Mouse (Mus musculus): ENCODE measurements around the gene Dnaja2. TPM values are rescaled to one million over a fixed set of nuclear protein-coding genes. Genes with fewer than 3 reads are reported as not detected.

The Dnaja2 gene
- total and polyA plus RNA-seq, 3 experiments = 150 to 471 (median 227) TPM

- Histone ChIP-seq H3K4me2 (ENCODE audit: insufficient read depth, low read depth, poor library complexity, severe bottlenecking) (no peak overlapping the region), H3K4me1 (ENCODE audit: control insufficient read depth in 1 of 2, insufficient read depth in 2 of 2) (no peaks in the 10 kb centered on the region), H3K79me2 (replicated peaks; ENCODE audit: control insufficient read depth, extremely low read depth, insufficient read depth, poor library complexity, severe bottlenecking) (no peaks in the 10 kb centered on the region), H3K27ac (ENCODE audit: insufficient read depth, low read depth) (no peak overlapping the region), H3K27me3 (replicated peaks) (no peaks in the 10 kb centered on the region), H3K36me3 (replicated peaks in 1 of 2; ENCODE audit: control insufficient read depth in 1 of 2, insufficient read depth in 1 of 2, low read length in 1 of 2) (no peaks in the 10 kb centered on the region), H3K9ac (ENCODE audit: insufficient read depth, low read depth) (no peak overlapping the region), H3K4me3 (replicated peaks in 1 of 3; ENCODE audit: low read depth in 2 of 3, low read length in 2 of 3, poor library complexity in 1 of 3) (no peak overlapping the region), H3K9me3 (replicated peaks; ENCODE audit: low read length) (no peaks in the 10 kb centered on the region)
- in situ Hi-C loops (cut with MboI; ENCODE audit: low pct_ligation_motif_present, low pct_unique_long_range_greater_than_20kb, low sequenced_read_pairs) (no loop called here), dilution Hi-C loops (cut with MboI; ENCODE audit: extremely low pct_ligation_motif_present, extremely low pct_unique_long_range_greater_than_20kb, low sequenced_read_pairs) (no loop called here)
- TF ChIP-seq HCFC1 (IDR thresholded peaks at IDR 0.05; ENCODE audit: low read depth, low read length) (no peak), ZMIZ1 (IDR thresholded peaks at IDR 0.05; ENCODE audit: low read depth, low read length) (no peak), NRF1 (IDR thresholded peaks at IDR 0.05; ENCODE audit: low read depth, low read length) (no peak), EP300 (IDR thresholded peaks at IDR 0.05; ENCODE audit: low read length) (no peak), MAFK (IDR thresholded peaks at IDR 0.05; ENCODE audit: insufficient replicate concordance, low read length) (no peak), E2F4 (IDR thresholded peaks at IDR 0.05; ENCODE audit: insufficient replicate concordance, low read depth, low read length) (no peak), CTCF (conservative IDR thresholded peaks at IDR 0.05 in 1 of 2, IDR thresholded peaks at IDR 0.05 in 1 of 2; ENCODE audit: low read depth in 2 of 2, low read length in 2 of 2) (no peak)
- no peak for DNase-seq (ENCODE audit: extremely low read depth)
Observed at GRCm38 (mm10) chr8:85595391-85595790, 40.2 kb upstream of the Dnaja2 start.

GRCm38 (mm10) chr8:85594983-85595382, 39.8 kb upstream of the Dnaja2 start:
- Histone ChIP-seq H3K4me2 (ENCODE audit: insufficient read depth, low read depth, poor library complexity, severe bottlenecking) (no peak overlapping the region), H3K4me1 (ENCODE audit: control insufficient read depth in 1 of 2, insufficient read depth in 2 of 2) (no peaks in the 10 kb centered on the region), H3K9ac (ENCODE audit: insufficient read depth, low read depth) (no peak overlapping the region), H3K4me3 (replicated peaks in 1 of 3; ENCODE audit: low read depth in 2 of 3, low read length in 2 of 3, poor library complexity in 1 of 3) (no peak overlapping the region), H3K27ac (ENCODE audit: insufficient read depth, low read depth) (no peak overlapping the region), H3K27me3 (replicated peaks) (no peaks in the 10 kb centered on the region), H3K79me2 (replicated peaks; ENCODE audit: control insufficient read depth, extremely low read depth, insufficient read depth, poor library complexity, severe bottlenecking) (no peaks in the 10 kb centered on the region), H3K9me3 (replicated peaks; ENCODE audit: low read length) (no peaks in the 10 kb centered on the region), H3K36me3 (replicated peaks in 1 of 2; ENCODE audit: control insufficient read depth in 1 of 2, insufficient read depth in 1 of 2, low read length in 1 of 2) (no peaks in the 10 kb centered on the region)
- TF ChIP-seq HCFC1 (IDR thresholded peaks at IDR 0.05; ENCODE audit: low read depth, low read length) = no peak
- TF ChIP-seq IRF4 (IDR thresholded peaks at IDR 0.05; ENCODE audit: low read depth, low read length) = no peak
- no peak for TF ChIP-seq MYC (IDR thresholded peaks at IDR 0.05; ENCODE audit: low read depth, low read length)
- no peak for TF ChIP-seq RCOR1 (conservative IDR thresholded peaks at IDR 0.05; ENCODE audit: low read depth, low read length)
- no peak for TF ChIP-seq ZKSCAN1 (IDR thresholded peaks at IDR 0.05; ENCODE audit: borderline replicate concordance, low read depth, low read length)
- dilution Hi-C loops (cut with MboI; ENCODE audit: extremely low pct_ligation_motif_present, extremely low pct_unique_long_range_greater_than_20kb, low sequenced_read_pairs) (no loop called here), in situ Hi-C loops (cut with MboI; ENCODE audit: low pct_ligation_motif_present, low pct_unique_long_range_greater_than_20kb, low sequenced_read_pairs) (no loop called here)
- DNase-seq (ENCODE audit: extremely low read depth) = no peak

GRCm38 (mm10) chr8:85593324-85593723, 38.2 kb upstream of the Dnaja2 start:
- TF ChIP-seq TBP (conservative IDR thresholded peaks at IDR 0.05; ENCODE audit: low read depth, low read length) = no peak
- TF ChIP-seq CTCF (conservative IDR thresholded peaks at IDR 0.05 in 1 of 2, IDR thresholded peaks at IDR 0.05 in 1 of 2; ENCODE audit: low read depth in 2 of 2, low read length in 2 of 2) = no peak
- no peak for TF ChIP-seq NRF1 (IDR thresholded peaks at IDR 0.05; ENCODE audit: low read depth, low read length)
- no peak for TF ChIP-seq RCOR1 (conservative IDR thresholded peaks at IDR 0.05; ENCODE audit: low read depth, low read length)
- TF ChIP-seq ZNF384 (IDR thresholded peaks at IDR 0.05; ENCODE audit: low read depth, low read length) = no peak
- TF ChIP-seq ZC3H11A (IDR thresholded peaks at IDR 0.05; ENCODE audit: low read depth, low read length) = no peak
- no peak for TF ChIP-seq BHLHE40 (IDR thresholded peaks at IDR 0.05; ENCODE audit: low read depth, low read length)
- TF ChIP-seq SIN3A (IDR thresholded peaks at IDR 0.05; ENCODE audit: low read length) = no peak
- TF ChIP-seq UBTF (IDR thresholded peaks at IDR 0.05; ENCODE audit: low read depth, low read length) = no peak
- TF ChIP-seq MEF2A (IDR thresholded peaks at IDR 0.05; ENCODE audit: borderline replicate concordance, low read depth, low read length) = no peak
- no peak for TF ChIP-seq POLR2AphosphoS2 (IDR thresholded peaks at IDR 0.05; ENCODE audit: low read depth, low read length)
- no peak for TF ChIP-seq MXI1 (IDR thresholded peaks at IDR 0.05; ENCODE audit: low read depth, low read length)
- no peak for TF ChIP-seq RAD21 (IDR thresholded peaks at IDR 0.05; ENCODE audit: low read depth, low read length)
- TF ChIP-seq ZKSCAN1 (IDR thresholded peaks at IDR 0.05; ENCODE audit: borderline replicate concordance, low read depth, low read length) = no peak
- H3K36me3 ChIP-seq (replicated peaks in 1 of 2; ENCODE audit: control insufficient read depth in 1 of 2, insufficient read depth in 1 of 2, low read length in 1 of 2) = no peaks in the 10 kb centered on the region
- H3K9me3 ChIP-seq (replicated peaks; ENCODE audit: low read length) = no peaks in the 10 kb centered on the region
- H3K9ac ChIP-seq (ENCODE audit: insufficient read depth, low read depth) = no peak overlapping the region
- no peak overlapping the region for H3K4me2 ChIP-seq (ENCODE audit: insufficient read depth, low read depth, poor library complexity, severe bottlenecking)
- H3K79me2 ChIP-seq (replicated peaks; ENCODE audit: control insufficient read depth, extremely low read depth, insufficient read depth, poor library complexity, severe bottlenecking) = no peaks in the 10 kb centered on the region
- no peak overlapping the region for H3K27ac ChIP-seq (ENCODE audit: insufficient read depth, low read depth)
- no peaks in the 10 kb centered on the region for H3K27me3 ChIP-seq (replicated peaks)
- H3K4me1 ChIP-seq (ENCODE audit: control insufficient read depth in 1 of 2, insufficient read depth in 2 of 2) = peaks cover 0 to 2% of the 10 kb centered on the region in 2 experiments; a peak in 1 of 4 replicates
- no peak for DNase-seq (ENCODE audit: extremely low read depth)
- dilution Hi-C loops (cut with MboI; ENCODE audit: extremely low pct_ligation_motif_present, extremely low pct_unique_long_range_greater_than_20kb, low sequenced_read_pairs) (no loop called here), in situ Hi-C loops (cut with MboI; ENCODE audit: low pct_ligation_motif_present, low pct_unique_long_range_greater_than_20kb, low sequenced_read_pairs) (no loop called here)
- no peak overlapping the region for H3K4me3 ChIP-seq (replicated peaks in 1 of 3; ENCODE audit: low read depth in 2 of 3, low read length in 2 of 3, poor library complexity in 1 of 3)
